Mouse (Mus musculus): ENCODE data around the gene Zkscan2. TPM values are rescaled to one million over a fixed set of nuclear protein-coding genes. Genes with fewer than 3 reads are reported as not detected.

Gene Zkscan2
- polyA plus RNA-seq, 1 experiment: 16.4 TPM

- Histone ChIP-seq H3K4me1 (ENCODE audit: control insufficient read depth, insufficient read depth, low read length) (no peaks in the 10 kb centered on the region), H3K4me3 (ENCODE audit: insufficient read depth, low read length) (no peak overlapping the region), H3K27ac (ENCODE audit: insufficient read depth, low read length) (no peak overlapping the region)
- no peak for TF ChIP-seq CTCF (IDR thresholded peaks at IDR 0.05; ENCODE audit: extremely low read depth, insufficient read depth, low read length)
Measured at GRCm38 (mm10) chr7:123449676-123450075, 50.6 kb downstream of the Zkscan2 start.

- Histone ChIP-seq H3K4me1 (ENCODE audit: control insufficient read depth, insufficient read depth, low read length) (no peaks in the 10 kb centered on the region), H3K27ac (ENCODE audit: insufficient read depth, low read length) (no peak overlapping the region), H3K4me3 (ENCODE audit: insufficient read depth, low read length) (no peak overlapping the region)
- TF ChIP-seq POLR2A (IDR thresholded peaks at IDR 0.05; ENCODE audit: extremely low read depth, insufficient read depth, low read length): no peak
- no peak for TF ChIP-seq CTCF (IDR thresholded peaks at IDR 0.05; ENCODE audit: extremely low read depth, insufficient read depth, low read length)
Measured at GRCm38 (mm10) chr7:123448794-123449193, 51.5 kb downstream of the Zkscan2 start.

- Histone ChIP-seq H3K4me3 (ENCODE audit: insufficient read depth, low read length) (no peak overlapping the region), H3K4me1 (ENCODE audit: control insufficient read depth, insufficient read depth, low read length) (no peaks in the 10 kb centered on the region), H3K27ac (ENCODE audit: insufficient read depth, low read length) (no peak overlapping the region)
- TF ChIP-seq POLR2A (IDR thresholded peaks at IDR 0.05; ENCODE audit: extremely low read depth, insufficient read depth, low read length) (no peak), CTCF (IDR thresholded peaks at IDR 0.05; ENCODE audit: extremely low read depth, insufficient read depth, low read length) (no peak)
Measured at GRCm38 (mm10) chr7:123442079-123442478, 58.2 kb downstream of the Zkscan2 start.

GRCm38 (mm10) chr7:123431206-123431605 lies 69.0 kb downstream of the Zkscan2 start:
- TF ChIP-seq CTCF (IDR thresholded peaks at IDR 0.05; ENCODE audit: extremely low read depth, insufficient read depth, low read length) (no peak), POLR2A (IDR thresholded peaks at IDR 0.05; ENCODE audit: extremely low read depth, insufficient read depth, low read length) (no peak)
- Histone ChIP-seq H3K27ac (ENCODE audit: insufficient read depth, low read length) (no peak overlapping the region), H3K4me1 (ENCODE audit: control insufficient read depth, insufficient read depth, low read length) (no peaks in the 10 kb centered on the region; the same call in 1 of the 2 replicates), H3K4me3 (ENCODE audit: insufficient read depth, low read length) (no peak overlapping the region)

- Histone ChIP-seq H3K4me1 (ENCODE audit: control insufficient read depth, insufficient read depth, low read length) (no peaks in the 10 kb centered on the region; the same call in 1 of the 2 replicates), H3K27ac (ENCODE audit: insufficient read depth, low read length) (no peak overlapping the region), H3K4me3 (ENCODE audit: insufficient read depth, low read length) (no peak overlapping the region)
- no peak for TF ChIP-seq CTCF (IDR thresholded peaks at IDR 0.05; ENCODE audit: extremely low read depth, insufficient read depth, low read length)
- TF ChIP-seq POLR2A (IDR thresholded peaks at IDR 0.05; ENCODE audit: extremely low read depth, insufficient read depth, low read length): no peak
Measured at GRCm38 (mm10) chr7:123430411-123430705, 69.9 kb downstream of the Zkscan2 start.

DNA sequence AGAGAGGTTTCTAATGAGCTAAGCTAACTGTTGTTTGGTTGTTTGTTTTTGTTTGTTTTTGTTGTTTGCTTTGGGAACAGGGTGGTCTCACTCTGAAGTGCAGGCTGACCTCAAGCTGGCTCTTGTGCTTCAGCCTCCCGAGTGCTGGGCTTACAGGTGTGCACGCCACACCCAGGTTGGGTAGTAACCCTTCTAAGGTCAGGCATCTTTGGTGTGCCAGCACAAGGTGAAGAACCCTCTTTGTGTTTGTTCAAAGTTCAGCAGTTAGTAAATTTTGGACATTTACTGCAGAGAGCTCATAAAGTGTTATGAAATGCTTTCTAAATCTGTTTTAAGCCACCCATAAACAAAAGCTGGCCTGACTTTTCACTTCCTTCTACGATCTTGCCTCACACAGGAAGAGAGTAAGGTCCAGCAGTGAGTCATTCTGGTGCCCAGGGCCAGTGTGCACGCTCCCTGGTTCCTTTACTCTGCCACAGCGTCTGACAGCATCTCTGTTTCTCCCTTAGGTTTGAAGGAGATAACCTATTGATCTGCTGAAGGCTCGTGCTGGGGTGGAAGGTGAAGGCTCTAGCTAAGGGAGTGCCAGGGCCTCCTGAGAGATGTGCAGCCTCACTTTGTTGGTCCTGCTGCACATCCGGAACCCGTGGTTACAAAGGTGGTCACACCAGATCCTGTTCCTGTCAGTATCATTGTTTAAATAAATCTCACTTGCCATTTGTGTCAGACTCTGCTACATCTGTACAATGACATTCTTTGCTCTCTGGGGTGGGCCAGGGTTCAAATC lies 70.4 kb downstream of the Zkscan2 start:
- Histone ChIP-seq H3K4me1 (ENCODE audit: control insufficient read depth, insufficient read depth, low read length) (no peaks in the 10 kb centered on the region; the same call in 1 of the 2 replicates), H3K27ac (ENCODE audit: insufficient read depth, low read length) (no peak overlapping the region), H3K4me3 (ENCODE audit: insufficient read depth, low read length) (no peak overlapping the region)
- no peak for TF ChIP-seq POLR2A (IDR thresholded peaks at IDR 0.05; ENCODE audit: extremely low read depth, insufficient read depth, low read length)
- TF ChIP-seq CTCF (IDR thresholded peaks at IDR 0.05; ENCODE audit: extremely low read depth, insufficient read depth, low read length): no peak

Other genes with a start within 250 kb of the Zkscan2 start
- gene Lcmt1, start 130.7 kb downstream of the Zkscan2 start, polyA plus RNA-seq (2012; rRNA removed): 92.4 and 97.5 TPM in 2 replicates
- gene Arhgap17, start 130.5 kb downstream of the Zkscan2 start, polyA plus RNA-seq (2012; rRNA removed): 17.2 and 20.1 TPM in 2 replicates
- gene Aqp8, start 38.2 kb downstream of the Zkscan2 start, polyA plus RNA-seq (2012; rRNA removed): not detected in 2 replicates